Mouse (Mus musculus) urinary bladder, adult 2 months (tissue): Measurements from ENCODE around the gene Pom121. TPM values are rescaled to one million over a fixed set of nuclear protein-coding genes. Genes with fewer than 3 reads are reported as not detected.
"Not testable (repeated sequence)": the region's sequence is repeated elsewhere in the genome, so short reads cannot be mapped to it uniquely, and the experiment has no call there.

Source experiments
- DNase-seq: peaks from one replicate; pipeline ENCODE4 v3.0.0; 2022; ENCODE audit warnings: low spot score
- polyA plus RNA-seq: library from polyadenylated mRNA; depleted of rRNA; stranded (reverse); fragments of >200 nt; gene quantifications from 2 replicates; pipeline ENCODE4 v1.2.3, GENCODE M21; 2012; rRNA removed

The Pom121 gene
- polyA plus RNA-seq, result 6.8 and 13.5 TPM in 2 replicates

DNA sequence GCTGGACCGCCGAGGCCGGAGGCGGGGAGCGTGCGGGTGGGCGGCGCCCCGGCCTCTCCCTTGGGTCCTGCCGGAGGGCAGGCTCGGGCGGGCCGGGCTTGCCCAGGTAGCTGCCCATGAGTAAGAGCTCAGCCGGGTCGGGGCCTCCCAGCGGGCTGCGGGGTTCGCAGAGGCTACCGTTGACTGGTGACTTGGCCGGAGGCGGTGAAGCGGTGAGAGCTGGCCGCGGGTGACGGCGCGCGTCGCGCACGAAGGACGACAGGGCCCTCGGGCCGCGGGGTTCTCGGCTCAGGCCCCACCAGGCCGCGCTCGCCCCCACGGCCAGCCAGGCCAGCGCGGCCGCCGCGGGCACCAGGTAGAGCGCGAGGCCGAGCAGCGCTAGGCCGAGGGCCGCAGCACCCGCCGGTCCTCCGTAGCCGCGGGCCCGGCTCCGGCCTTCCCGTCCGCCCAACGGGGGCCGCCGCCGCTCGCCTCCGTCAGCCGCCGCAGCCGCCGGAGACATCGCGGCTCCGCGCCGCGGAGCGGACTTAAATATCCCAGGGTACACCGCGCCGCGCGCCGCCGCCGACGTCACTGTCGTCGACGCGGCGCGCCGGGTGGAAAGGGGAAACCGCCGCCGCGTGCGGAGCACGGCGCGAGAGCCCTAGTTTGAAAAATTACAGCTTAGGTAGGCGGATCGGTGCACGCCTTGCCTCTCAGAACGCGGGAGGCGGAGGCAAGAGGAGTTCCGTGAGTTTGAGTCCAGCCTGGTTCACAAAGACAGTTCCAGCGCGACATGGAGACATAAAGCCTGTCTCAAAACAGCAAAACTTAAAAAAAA is at the start of gene Pom121:
TSS of gene Pom121 (minus strand) at position 543 of the 820 bp plus-strand sequence.
- peak; percentile 76 for DNase-seq

DNA sequence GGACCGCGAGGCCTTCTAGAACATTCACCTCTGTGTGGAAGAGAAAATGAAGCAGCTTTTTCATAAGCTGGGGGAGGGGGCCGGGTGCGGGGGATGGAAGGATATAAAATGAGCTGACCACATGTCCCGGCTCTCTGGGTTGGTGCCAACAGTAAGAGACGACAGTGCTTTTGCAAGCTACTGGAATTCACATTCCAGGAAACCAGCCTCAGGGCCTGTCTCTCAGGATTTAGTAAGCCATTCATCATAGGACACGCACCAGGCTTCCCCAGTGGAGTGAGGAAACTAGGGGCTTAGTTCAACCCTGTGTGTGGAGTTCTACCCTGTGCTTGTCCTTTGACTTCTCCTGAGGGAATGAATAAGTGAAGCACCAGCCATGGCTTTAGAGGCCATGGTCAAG is 48.1 kb upstream of the Pom121 start:
- DNase-seq, result no peak

DNA sequence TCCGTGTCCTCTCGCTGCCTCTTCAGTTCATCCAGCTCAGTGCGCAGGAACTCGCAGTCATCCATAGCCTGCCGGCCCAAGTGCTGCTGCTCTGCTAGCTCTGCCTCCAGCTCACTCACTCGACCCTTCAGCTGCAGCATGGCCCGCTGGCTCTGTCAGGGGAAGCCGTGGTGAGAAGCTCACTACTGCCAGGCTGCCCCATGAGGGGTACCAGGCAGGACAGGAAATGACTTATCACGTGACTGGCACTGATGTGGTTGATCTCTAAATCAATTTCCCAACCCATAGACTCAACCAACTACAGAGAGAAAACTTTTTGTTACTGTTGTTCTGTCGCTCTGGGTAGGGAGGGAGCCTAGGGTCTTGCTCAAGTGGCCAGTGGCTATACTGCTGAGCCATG is 40.7 kb upstream of the Pom121 start:
- no peak for DNase-seq

DNA sequence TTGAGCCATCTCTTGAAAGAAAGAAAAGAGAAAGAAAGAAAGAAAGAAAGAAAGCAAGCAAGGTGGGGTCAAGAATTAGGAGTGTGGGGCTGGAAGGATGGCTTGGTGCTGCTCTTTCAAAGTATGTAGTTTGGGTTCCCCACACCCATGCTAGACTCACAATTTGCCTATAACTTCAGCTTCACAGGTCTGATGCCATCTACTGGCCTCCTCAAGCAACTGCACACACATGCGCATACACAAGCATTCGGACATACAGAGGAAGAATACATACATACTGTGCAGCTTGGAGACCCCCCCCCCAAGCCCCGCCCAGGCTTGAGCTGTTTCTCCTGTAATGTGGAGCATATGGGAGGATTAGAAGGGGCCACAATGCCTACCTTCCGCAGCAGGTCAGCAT is 39.5 kb upstream of the Pom121 start:
- no peak for DNase-seq

DNA sequence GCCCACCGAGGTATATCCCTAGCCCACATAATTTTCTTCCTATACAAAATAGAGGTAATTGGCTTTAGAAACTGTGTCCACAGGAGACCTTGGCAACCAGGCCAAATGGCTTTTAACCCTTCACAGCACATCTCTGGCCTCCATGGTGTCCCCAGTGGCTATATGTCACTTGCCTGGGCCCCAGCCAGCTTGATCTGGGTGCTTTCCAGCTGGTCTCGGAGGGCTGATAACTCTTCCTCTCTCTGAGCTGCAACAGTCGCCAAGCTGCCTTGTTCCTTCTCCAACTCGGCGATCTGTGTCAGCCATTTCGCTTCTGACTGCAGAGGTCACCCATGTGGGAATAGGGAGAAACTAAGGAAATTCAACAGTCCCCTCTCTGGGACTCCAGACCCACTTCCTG is 36.8 kb upstream of the Pom121 start:
- no peak for DNase-seq

DNA sequence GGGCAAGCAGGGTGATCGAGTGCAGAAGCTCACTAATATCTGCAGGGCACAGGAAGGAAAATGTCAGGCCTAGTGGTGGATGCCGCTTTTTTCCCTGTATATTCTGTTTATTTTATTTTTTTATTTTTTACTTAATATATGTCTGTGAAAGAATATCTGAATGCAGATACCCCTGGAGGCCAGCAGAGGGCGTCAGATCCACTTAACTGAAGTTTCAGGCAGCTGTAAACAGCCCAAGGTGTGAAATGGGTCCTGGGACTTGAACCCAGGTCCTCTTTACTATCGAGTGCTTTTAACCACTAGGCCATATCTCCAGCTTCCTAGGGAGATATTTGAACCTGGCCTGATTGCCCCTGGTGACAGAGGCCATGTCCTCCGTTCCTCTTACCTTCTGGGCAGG is 34.4 kb upstream of the Pom121 start:
- no peak for DNase-seq

DNA sequence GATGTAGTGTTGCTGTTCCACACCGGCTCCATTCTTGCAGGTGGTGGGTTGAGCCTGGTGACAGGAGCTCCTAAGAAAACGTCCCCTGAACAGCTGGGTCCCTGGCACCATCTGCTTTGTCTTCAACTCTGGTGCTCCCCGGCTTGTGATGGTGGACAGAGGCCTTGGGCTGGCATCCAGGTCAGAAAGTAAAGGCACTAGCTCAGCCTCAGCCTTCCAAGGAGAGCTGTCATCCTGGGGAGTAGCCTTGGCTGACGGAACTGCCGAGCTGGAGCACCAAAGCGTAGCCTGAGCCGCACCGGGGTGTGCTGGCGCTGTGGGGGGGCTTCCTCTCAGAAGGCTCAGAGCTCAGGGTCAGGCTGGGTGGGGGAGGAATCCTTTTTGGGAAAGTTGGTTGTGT is 15.9 kb upstream of the Pom121 start:
- no peak for DNase-seq

DNA sequence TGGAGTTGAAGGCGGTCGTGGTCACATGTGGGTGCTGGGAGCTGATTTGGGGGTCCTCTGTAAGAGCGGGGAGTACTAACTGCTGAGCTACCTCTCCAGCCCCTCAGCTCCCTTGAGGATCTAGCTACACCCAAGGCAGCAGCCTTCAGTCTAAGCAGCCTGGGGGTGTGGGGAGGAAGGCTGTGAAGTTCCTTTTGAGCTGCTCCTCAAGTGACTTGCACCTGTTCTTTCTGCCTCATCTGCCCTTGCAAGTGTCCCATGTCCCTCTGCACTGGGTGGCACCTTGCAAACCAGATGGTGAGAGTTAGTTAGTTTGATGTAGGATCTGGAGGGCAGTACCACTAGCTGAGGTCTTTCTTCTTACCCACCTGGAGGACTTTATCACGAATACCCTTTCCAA is 13.8 kb upstream of the Pom121 start:
- no peak for DNase-seq

DNA sequence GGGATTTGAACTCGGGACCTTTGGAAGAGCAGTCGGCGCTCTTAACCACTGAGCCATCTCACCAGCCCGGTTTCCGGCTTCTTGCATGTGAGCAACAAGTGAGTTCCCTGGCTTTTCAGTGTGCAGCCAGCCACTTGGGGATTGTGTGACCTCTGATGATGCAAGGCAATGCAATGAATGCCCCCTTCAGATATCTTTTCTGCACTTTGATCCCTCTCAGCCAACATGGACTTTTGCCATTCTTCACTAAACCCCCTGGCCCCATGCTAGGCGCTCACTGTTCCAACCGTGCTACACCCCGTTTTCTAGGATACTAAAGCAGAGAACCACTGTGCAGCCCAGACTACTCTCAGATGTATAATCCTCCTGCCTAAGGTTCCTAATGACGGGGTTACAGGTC is 11.1 kb upstream of the Pom121 start:
- DNase-seq, result no peak

DNA sequence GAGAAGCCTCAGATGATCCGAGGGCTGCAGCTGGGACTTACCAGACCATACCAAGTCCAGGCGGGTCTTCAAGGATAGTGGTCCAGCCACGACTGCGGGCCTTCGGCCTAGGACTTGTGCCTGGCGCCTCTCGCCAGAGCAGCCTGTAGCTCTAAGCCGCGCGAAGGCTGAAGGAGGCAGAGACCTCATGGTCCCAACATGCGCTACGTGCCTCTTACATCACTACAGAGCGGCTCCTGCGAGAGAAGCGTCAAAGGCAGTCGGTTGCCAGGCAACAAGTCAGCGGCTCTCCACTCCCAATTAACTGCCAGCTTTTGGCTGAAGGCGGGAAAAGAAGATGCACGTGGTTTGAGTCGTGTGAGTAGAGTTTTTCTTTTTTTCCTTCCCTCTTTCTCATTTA is 10.3 kb upstream of the Pom121 start:
- DNase-seq, result no peak

DNA sequence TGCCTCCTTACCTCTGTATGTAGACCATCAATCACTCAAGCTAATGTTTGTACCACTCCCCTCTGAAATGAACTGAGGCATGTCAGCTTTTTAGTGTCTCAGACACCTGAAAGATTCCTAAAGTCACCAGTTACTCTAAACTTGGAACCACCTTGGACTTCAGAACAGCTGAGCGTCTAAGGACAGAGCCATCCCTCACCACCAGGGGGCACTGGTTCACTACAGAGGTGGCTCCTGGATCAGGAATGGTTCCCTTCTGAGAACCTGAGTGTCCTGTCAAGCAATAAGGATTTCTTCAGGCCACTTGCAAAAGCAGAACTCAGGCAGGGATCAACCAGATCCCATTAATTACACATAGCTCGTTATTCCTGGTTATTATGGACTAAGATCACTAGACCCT is 5.9 kb upstream of the Pom121 start:
- peak; percentile 48 for DNase-seq

DNA sequence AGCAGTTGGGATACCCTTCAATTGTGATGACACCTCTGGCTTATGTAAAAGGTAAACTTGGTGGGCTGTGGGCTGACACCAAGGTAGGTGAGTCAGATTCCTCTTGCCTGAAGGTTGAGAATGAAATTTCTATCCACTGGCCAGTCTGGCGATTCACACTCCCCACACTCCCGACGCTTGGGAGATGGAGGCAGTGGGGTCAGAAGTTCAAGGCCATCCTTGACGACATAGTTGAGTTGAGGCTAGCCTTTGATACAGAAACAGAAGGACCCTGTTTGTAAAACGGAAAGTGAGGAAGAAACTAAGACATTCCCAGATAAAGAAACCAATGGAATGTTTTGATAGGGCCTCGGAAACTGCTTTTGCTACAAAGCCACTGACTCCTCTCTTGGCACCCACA is 5.0 kb upstream of the Pom121 start:
- no peak for DNase-seq

DNA sequence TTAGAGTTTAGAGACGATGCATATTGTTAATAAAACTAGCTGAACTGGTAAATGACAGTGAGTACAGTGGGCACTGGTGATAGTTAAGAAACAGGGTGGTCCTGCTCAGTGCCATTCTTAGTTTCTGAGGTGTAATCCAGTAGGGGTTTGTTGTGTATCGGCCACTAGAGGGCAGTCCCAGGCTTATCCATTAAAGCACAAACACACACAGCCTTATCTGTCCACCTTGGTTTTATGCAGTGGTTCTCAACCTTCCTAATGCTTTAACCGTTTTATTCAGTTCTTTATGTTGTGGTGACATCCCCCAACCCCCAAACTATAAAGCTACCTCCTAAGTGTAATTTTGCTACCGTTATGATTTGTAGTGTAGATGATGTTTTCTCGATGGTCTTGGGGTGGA is 1.5 kb upstream of the Pom121 start:
- DNase-seq, result no peak

DNA sequence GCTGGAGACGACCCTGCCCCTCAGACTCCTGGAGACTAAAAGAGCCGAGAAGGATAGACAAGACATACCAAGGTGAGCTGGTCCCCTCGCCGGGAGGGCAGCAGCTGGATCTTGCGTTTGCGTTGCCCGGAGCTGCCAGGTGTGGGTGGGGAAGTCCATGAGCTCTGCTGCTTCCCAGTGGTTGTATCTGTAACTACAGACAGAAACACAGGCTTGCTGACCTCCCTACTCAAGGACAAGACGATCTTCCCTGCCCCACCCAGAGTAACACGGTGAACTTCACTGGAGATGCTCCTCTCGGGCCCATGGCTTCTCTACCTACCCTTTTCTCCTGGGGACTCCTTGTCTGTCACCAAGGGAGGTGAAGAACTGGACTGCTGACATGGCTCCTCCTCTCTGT is 10.6 kb downstream of the Pom121 start:
- DNase-seq, result no peak

DNA sequence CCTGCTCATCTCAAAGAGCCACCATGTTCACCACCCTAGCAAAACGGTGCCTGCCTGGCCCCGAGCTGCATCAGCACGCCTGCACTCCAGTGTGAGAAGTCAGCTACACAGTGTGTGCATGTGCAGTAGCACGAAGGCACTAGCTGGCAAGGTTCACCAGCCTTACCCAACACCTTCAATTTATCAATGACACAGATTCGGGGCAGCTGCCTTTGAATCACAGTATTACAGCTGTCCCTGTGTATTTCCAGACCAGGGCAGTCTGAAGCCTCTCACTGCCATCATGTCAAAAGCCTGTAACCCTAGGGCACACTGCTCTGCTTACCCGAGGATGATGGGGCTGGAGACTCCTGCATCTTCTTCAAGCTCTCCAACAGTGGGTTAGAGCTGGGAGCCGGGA is 11.6 kb downstream of the Pom121 start:
- no peak for DNase-seq

DNA sequence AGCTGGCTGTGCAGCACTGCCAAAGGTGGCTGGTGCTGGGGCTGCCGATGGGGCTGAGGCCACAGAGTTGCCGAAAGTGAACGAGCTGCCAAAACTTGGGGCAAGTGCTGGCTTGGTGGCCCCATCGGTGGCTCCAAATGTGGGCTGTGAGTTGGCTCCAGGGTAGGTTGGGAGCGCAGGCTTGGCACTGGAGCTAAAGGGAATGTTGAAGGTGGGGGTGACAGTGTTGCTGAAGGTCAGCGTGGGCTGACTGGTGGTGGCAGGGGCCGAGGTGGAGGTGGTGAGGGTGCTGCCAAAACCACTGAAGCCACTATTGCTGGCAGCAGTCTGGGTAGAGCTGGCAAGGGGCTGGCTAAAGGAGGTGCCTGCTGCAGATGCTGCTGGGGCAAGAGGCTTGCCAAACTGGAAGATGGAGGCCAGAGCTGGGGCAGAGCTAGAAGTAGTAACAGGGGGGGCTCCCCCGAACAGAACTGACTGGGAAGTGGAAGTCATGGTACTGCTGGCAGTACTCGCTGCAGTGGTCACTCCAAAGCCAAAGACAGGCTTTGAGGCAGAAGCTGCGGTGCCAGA is 12.9 kb downstream of the Pom121 start:
- DNase-seq, result no peak

DNA sequence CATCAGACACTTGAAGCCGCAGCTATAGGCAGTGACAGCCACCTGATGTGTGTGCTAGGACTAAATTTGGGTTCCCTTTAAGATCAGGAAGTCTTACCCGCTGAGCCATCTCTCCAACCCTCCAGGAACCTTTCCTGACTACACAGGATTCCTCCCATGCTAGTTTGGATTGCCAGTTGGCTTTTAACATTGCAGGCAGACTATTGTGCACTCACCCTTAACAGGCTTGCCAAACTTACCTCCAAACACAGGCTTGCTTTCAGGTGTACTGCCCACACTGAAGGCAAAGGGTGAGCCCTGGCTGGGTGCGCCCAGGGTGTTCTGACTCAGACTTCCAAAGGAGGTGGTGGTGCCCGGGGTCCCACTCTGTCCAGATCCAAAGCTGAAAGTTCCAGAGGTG is 13.7 kb downstream of the Pom121 start:
- no peak for DNase-seq

DNA sequence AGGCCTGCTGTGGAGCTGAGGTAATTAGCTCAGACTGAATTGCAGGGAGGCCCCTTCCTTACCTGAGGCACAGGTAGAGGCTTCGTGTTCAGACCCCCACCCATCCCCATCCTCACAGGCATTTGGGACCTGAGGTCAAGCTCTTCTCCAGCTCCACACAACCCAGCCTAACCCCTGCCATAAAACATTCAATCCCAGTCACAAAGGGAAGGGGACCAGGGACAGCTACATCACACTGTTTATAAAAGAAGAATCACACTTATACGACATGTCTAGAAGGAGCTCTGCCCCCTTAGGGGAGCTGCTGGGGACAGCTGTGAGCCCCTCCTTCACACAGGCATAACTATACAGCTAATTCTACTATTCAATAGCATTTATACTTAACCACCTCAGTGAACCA is 18.0 kb downstream of the Pom121 start:
- DNase-seq, result no peak

DNA sequence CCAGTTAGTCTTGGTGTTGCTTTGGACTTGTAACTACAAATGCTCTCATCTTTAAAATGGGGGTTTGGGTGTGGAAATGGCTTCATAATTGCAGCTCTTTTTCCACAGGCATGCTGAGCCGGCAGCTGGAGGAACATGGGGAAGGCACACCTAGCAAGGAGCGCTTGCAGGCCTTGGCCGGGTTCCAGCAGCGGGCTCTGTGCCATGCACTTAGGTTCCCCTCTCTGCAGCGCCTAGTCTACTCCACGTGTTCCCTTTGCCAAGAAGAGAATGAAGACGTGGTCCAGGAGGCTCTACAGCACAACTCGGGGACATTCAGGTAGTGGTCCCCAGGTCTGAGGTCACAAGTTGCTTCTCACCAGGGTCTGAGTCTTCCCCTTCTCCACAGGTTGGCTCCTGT is 19.2 kb downstream of the Pom121 start:
- DNase-seq, result no peak

DNA sequence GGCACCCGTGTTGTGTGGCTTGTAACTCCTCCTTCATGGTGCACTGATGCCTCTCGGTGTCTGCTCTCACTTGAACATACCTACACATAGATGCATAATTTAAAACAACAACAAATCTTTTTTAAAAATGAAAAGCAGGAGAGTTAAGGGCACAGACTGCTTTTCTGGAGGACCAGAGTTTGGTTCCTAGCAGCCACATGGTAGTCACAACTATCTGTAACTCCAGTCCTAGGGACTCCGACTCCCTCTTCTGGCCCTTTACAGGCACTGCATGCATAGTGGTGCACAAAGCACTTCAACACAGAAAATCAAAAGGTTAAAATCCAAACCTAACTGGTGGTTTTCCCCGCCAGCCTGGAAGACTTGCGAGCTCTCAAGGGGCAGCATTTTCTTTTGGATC is 20.7 kb downstream of the Pom121 start:
- DNase-seq, result no peak

DNA sequence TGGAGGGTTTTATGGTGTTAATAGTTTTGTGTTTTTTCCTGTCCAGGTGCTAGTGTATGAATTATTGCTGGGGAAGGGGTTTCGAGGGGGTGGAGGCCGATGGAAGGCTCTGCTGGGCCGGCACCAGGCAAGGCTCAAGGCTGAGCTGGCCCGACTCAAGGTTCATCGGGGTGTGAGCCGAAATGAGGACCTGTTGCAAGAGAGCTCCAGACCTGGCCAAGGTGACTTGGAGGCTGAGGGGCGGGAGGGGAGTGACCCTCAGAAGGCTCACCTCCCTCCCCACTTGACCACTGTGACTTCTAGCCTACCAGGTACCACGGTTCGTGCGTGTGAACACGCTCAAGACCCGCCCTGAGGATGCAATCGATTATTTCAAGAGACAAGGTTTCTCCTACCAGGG is 23.2 kb downstream of the Pom121 start:
- no peak for DNase-seq

DNA sequence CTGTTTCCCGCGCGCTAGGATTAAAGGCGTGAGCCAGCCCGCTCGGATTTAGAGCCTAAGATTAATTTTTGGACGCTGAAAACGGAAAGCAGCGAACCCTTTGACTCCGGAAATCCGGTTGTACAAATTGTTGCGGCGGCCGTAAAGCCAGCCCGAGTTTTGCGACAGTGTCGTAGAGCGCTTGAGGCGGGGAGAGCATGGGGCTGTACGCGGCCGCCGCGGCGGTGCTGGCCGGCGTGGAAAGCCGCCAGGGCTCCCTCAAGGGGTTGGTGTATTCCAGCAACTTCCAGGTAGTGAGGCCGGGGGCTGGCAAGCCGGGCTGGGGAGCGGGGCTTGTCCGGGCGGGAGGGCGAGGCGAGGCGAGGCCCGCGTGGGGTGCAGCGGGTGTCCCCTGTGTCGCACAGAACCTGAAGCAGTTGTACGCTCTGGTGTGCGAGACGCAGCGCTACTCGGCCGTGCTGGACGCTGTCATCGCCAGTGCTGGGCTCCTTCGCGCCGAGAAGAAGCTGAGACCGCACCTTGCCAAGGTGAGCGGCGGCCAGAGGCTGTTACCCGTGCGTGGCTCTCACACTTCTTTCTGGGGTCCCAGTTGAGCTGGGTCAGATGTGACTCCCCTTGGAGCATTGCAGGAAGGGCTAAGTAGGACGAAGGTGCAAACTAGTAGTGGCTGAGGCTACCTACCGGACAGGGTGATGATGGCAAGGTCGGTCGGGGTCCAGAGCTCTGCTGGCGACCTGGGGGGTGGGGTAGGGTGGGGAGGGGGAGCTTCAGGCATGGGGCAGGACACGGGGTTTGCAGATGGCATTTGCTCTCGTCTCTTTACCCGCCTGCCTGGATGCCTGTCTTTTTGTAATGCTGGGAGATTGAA is 24.3 kb downstream of the Pom121 start, which contains the start of gene Nsun5:
TSS of gene Nsun5 (plus strand) at position 167 of the 868 bp plus-strand sequence.
- DNase-seq, result peak; percentile 88

DNA sequence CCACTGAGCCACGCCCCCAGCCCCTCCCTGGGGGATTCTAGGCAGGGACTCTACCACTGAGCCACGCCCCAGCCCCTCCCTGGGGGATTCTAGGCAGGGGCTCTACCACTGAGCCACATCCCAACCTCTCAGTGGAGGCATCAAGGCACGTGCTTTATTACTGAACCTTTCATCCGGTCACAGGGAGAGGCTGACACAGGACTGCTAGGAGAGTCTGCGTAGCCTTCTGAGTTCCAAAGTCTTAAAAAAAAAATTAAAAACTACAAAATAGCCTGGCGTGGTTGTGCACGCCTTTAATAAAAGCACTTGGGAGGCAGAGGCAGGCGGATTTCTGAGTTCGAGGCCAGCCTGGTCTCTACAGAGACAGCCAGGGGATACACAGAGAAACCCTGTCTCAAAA is 25.1 kb downstream of the Pom121 start:
- not testable (repeated sequence) for DNase-seq
